Mouse (Mus musculus) forebrain, postnatal 0 days (tissue): ENCODE measurements around the gene Pparg. TPM values are rescaled to one million over a fixed set of nuclear protein-coding genes. Genes with fewer than 3 reads are reported as not detected.

Source experiments
- ATAC-seq: fragments of 200-750 bp; cut with Nextera tagmentation; 2 replicates; pipeline ENCODE4 v1.8.0; 2017; ENCODE audit warnings: mild to moderate bottlenecking, moderate library complexity
- DNase-seq: peaks from one replicate; pipeline ENCODE4 v3.0.0-alpha.2; 2015
- H3K27ac ChIP-seq: fragments of 300-500 bp; sonication (generic); 2 replicates; pipeline ENCODE4 v1.5.1; 2014; ENCODE audit warnings: low read depth, mild to moderate bottlenecking, antibody characterized with exemption, low read length, moderate library complexity, mixed read lengths
- H3K27me3 ChIP-seq: fragments of 300-500 bp; sonication (generic); 2 replicates; pipeline ENCODE4 v1.6.1; 2014; ENCODE audit warnings: mild to moderate bottlenecking, low read length, mixed read lengths; ENCODE audit not compliant: insufficient read depth
- H3K36me3 ChIP-seq: fragments of 300-500 bp; sonication (generic); 2 replicates; pipeline ENCODE4 v1.6.1; 2014; ENCODE audit warnings: mild to moderate bottlenecking, moderate library complexity; ENCODE audit not compliant: insufficient read depth
- H3K4me1 ChIP-seq: fragments of 300-500 bp; sonication (generic); 2 replicates; pipeline ENCODE4 v1.6.1; 2014; ENCODE audit warnings: antibody characterized with exemption; ENCODE audit not compliant: insufficient read depth
- H3K4me2 ChIP-seq: fragments of 300-500 bp; sonication (generic); 2 replicates; pipeline ENCODE4 v1.6.1; 2014; ENCODE audit warnings: low read depth, mild to moderate bottlenecking, moderate library complexity
- H3K4me3 ChIP-seq: fragments of 300-500 bp; sonication (generic); 2 replicates; pipeline ENCODE4 v1.5.1; 2014; ENCODE audit warnings: low read depth, low read length, mixed read lengths
- H3K9ac ChIP-seq: fragments of 300-500 bp; sonication (generic); 2 replicates; pipeline ENCODE4 v1.6.1; 2014; ENCODE audit warnings: mild to moderate bottlenecking
- H3K9me3 ChIP-seq: fragments of 300-500 bp; sonication (generic); 2 replicates; pipeline ENCODE4 v1.6.1; 2016; ENCODE audit warnings: low read length
- CTCF ChIP-seq: sonication (generic); IDR thresholded peaks from 2 replicates; pipeline ENCODE4 v1.5.1; 2016; ENCODE audit warnings: antibody characterized with exemption, control low read depth, low read depth
- WGBS: fragments of 180-500 bp; shearing (Covaris S2); extraction: QIAGEN DNeasy Blood & Tissue Kit; methylation state at CpG from one replicate; pipeline ENCODE4 v1.1.7; 2014; 5-methylcytosine and 5-hydroxymethylcytosine counted together
- polyA plus RNA-seq: library from polyadenylated mRNA; unstranded; fragments of >200 nt; fragmentation: Nextera tagmentation; extraction: Ambion mirVana; gene quantifications from 2 replicates; pipeline ENCODE4 v1.2.1, GENCODE M21; 2015
- total RNA-seq: library from RNA; depleted of rRNA; stranded (reverse); fragments of >200 nt; gene quantifications from 2 replicates; pipeline ENCODE4 v1.2.3, GENCODE M21; 2014

The Pparg gene
- total and polyA plus RNA-seq, 2 experiments from 2014 or later, result 0.13 to 0.52 TPM

DNA sequence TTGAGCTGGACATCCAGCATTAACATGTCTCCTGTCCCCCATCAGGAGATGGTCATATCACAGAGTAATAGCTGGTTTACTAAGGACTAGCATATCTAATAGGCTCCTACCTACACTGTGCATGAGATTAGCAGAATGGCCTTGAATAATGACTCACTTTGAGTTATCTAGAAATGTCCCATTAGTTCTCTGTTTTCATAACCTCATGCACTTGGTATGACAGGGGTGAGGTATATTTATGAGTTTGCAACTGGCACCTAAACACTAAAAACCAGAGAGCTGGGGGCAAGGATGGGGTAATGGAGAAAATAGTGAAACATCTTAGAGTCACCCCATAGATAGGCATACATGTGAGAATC is 119.2 kb downstream of the Pparg start:
- Histone ChIP-seq H3K4me1 (no peaks in the 10 kb centered on the region), H3K36me3 (no peaks in the 10 kb centered on the region), H3K27ac (no peak overlapping the region), H3K9ac (no peak overlapping the region), H3K27me3 (no peaks in the 10 kb centered on the region), H3K9me3 (no peaks in the 10 kb centered on the region), H3K4me2 (no peak overlapping the region), H3K4me3 (no peak overlapping the region)
- no peak for TF ChIP-seq CTCF
- no peak for ATAC-seq
- no peak for DNase-seq

DNA sequence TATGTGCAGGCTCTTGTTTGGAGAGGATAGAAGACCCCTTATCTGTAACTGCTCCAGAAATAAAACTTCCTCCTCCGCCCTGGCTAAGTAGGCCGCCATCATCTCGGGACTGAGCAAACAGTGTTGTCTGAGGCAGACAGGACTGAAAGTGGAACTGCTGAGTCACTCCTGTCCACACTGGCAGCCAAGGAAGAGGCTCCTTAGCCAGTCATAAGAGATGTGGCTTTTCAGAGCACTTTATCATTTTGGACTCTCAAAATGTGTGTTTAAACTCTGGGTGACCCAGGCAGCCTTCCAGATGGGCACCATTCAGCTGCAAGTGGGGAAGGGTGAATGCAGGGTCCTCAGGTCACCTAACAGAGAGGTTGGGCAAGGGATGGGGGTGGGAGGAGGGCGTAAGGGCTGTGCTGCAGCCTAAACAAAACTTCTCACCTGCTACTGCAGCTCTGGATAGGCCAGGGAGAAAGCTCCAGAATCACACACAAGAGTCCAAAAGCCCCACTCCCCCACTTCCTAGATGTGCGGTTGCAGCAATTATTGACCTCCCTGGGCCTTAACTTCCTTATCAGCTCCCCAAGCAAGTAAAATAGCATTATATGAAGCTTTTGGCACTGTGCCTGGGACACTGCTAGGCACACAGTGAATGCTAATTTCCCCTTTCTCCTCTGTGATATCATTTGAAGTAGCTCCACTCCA is 119.7 kb downstream of the Pparg start:
- H3K27me3 ChIP-seq, result no peaks in the 10 kb centered on the region
- H3K4me1 ChIP-seq, result no peaks in the 10 kb centered on the region
- no peak for TF ChIP-seq CTCF
- no peaks in the 10 kb centered on the region for H3K36me3 ChIP-seq
- no peak overlapping the region for H3K4me2 ChIP-seq
- H3K4me3 ChIP-seq, result no peak overlapping the region
- no peak for ATAC-seq
- 38% methylated on average over 5 of the region's 5 CpGs for WGBS
- no peak overlapping the region for H3K27ac ChIP-seq
- DNase-seq, result no peak
- H3K9me3 ChIP-seq, result no peaks in the 10 kb centered on the region
- no peak overlapping the region for H3K9ac ChIP-seq

DNA sequence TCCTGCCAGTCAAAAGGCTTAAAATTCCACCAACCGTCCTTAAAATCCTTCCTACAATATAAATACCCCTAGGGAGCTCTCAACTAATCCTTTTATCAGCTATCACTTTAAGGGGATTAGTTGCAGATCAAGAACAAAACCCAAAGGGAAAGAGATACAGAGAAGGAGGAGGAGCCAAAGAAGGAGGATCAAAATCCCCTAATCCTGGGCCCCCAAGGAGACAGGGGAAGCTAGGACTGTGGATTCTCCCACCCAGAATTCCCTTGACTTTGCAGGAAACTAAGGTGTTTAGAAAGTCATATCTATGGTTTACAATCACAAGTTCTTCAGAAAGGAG is 120.2 kb downstream of the Pparg start:
- no peak for TF ChIP-seq CTCF

DNA sequence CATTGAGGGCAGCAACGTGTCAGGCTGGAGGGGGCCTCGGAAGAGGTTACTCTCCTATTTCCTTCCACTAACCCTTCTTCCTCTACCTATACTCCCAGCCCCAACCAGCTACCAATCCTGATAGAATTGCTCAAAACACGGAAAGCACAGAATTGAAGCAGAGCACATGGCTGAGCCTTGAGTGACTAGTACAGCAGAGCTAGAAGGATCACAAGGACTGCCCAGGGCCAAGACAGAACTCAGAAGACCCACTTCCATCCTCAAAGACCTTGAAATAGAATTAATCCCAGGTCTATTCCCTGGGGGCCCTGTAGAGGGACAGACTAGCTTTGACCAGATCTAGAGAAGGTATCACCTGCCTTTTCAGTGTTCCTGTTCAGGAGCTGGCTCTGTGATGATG is 120.9 kb downstream of the Pparg start:
- Histone ChIP-seq H3K4me3 (no peak overlapping the region), H3K9me3 (no peaks in the 10 kb centered on the region), H3K4me1 (no peaks in the 10 kb centered on the region), H3K27me3 (no peaks in the 10 kb centered on the region), H3K36me3 (no peaks in the 10 kb centered on the region), H3K4me2 (no peak overlapping the region), H3K27ac (no peak overlapping the region), H3K9ac (no peak overlapping the region)
- DNase-seq (no peak), ATAC-seq (no peak)
- no peak for TF ChIP-seq CTCF
- WGBS, result 34% methylated on average over 3 of the region's 3 CpGs

More for the DNA sequence above, 120.2 kb downstream of the Pparg start:
- no peaks in the 10 kb centered on the region for H3K4me1 ChIP-seq
- H3K4me2 ChIP-seq, result no peak overlapping the region
- H3K9ac ChIP-seq, result no peak overlapping the region
- DNase-seq (no peak), ATAC-seq (no peak)
- H3K4me3 ChIP-seq, result no peak overlapping the region
- no peaks in the 10 kb centered on the region for H3K9me3 ChIP-seq
- H3K36me3 ChIP-seq, result no peaks in the 10 kb centered on the region
- H3K27me3 ChIP-seq, result no peaks in the 10 kb centered on the region
- WGBS, result 0% methylated on average over 1 of the region's 1 CpGs
- no peak overlapping the region for H3K27ac ChIP-seq

DNA sequence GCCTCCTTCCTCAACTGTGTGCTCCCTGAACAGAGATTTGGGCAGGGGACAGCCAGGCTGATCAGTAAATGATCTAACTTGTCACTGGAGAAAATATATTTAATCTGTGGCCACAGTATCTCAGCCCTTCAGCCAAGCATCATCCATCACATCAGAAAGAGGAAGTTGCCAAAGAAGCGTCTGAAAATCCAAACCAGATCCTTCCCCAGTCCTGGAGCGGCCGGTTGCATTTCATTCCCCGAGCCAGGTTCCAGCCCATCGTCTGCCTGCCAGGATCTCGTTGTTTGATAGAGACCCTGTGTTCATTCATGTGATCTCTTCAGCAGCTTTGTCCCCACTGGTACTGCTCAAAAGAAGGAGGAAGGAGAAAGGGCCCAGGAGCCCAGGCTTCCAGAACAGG is 124.9 kb downstream of the Pparg start:
- Histone ChIP-seq H3K36me3 (no peaks in the 10 kb centered on the region), H3K4me1 (no peaks in the 10 kb centered on the region), H3K27me3 (no peaks in the 10 kb centered on the region), H3K4me3 (no peak overlapping the region), H3K9me3 (no peaks in the 10 kb centered on the region), H3K9ac (no peak overlapping the region), H3K4me2 (no peak overlapping the region), H3K27ac (no peak overlapping the region)
- DNase-seq (no peak), ATAC-seq (no peak)
- TF ChIP-seq CTCF, result no peak
- 68% methylated on average over 6 of the region's 6 CpGs for WGBS

DNA sequence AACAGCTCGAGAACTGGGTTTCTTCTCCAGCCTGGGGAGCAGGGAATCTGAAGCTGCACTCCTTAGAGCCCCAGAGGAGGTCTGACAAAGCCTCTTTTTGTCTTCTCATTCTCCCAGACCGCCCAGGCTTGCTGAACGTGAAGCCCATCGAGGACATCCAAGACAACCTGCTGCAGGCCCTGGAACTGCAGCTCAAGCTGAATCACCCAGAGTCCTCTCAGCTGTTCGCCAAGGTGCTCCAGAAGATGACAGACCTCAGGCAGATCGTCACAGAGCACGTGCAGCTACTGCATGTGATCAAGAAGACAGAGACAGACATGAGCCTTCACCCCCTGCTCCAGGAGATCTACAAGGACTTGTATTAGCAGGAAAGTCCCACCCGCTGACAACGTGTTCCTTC is 129.1 kb downstream of the Pparg start:
- Histone ChIP-seq H3K9me3 (no peaks in the 10 kb centered on the region), H3K4me3 (no peak overlapping the region), H3K27me3 (no peaks in the 10 kb centered on the region), H3K27ac (no peak overlapping the region), H3K4me1 (no peaks in the 10 kb centered on the region), H3K4me2 (no peak overlapping the region), H3K9ac (no peak overlapping the region), H3K36me3 (no peaks in the 10 kb centered on the region)
- ATAC-seq, result no peak
- no peak for DNase-seq
- no peak for TF ChIP-seq CTCF
- 65% methylated on average over 9 of the region's 9 CpGs for WGBS

DNA sequence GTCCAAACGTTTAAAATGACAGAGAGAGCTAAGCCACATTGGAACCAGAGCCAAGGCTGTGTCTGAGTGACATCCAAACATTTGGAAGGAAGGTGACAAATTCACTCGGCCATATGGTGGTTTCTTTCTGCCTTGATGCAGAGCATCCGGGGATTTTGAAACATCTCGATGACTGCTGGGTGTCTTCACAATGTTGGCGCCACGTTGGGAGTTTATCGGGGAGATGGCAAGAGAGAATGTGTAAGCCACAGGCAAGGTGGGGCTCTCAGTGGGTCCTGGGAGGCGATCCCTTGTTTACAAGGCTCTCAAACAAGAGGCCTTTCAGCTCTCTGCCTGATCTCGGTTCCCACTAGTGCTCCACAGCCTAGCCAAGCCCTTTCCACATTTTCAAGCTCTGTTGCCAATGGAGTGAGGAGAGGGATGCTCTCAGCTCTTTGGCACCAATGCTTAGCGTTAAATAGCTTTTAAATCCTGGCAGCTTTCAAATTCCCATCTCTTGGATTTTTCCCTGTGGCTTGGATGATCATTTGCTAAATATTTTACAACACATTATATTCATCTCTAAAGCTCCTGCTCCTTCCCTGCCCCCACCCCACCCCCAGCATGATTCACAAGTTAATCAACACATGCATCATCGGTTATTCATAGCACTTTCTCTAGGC is 132.3 kb downstream of the Pparg start:
- peak; percentile 94 for ATAC-seq
- H3K4me1 ChIP-seq, result no peaks in the 10 kb centered on the region
- peak; percentile 86 for DNase-seq
- no peaks in the 10 kb centered on the region for H3K9me3 ChIP-seq
- H3K4me2 ChIP-seq, result no peak overlapping the region
- 0 out of 2 replicates have a peak overlapping the region, but pooled peaks have one; percentile 67 for H3K27ac ChIP-seq
- H3K27me3 ChIP-seq, result no peaks in the 10 kb centered on the region
- no peak for TF ChIP-seq CTCF
- no peak overlapping the region for H3K4me3 ChIP-seq
- no peak overlapping the region for H3K9ac ChIP-seq
- 46% methylated on average over 11 of the region's 11 CpGs for WGBS
- H3K36me3 ChIP-seq, result no peaks in the 10 kb centered on the region
